Mouse (Mus musculus) ZHBTc4 (cell line): ENCODE data around the gene Kalrn.
A peak's percentile ranks its signal among the peaks of the same experiment; 100 is the strongest.

Source experiments
- DNase-seq: peaks from one replicate; pipeline ENCODE4 v3.0.0-alpha.2; 2011; ENCODE audit warnings: low read depth, low spot score

Gene Kalrn

GRCm38 (mm10) chr16:34264671-34265070 is 308.7 kb downstream of the Kalrn start:
- no peak for DNase-seq

GRCm38 (mm10) chr16:34262731-34263460 is 310.4 kb downstream of the Kalrn start:
- DNase-seq = peak; percentile 25

GRCm38 (mm10) chr16:34260971-34261924 is 312.1 kb downstream of the Kalrn start:
- DNase-seq = no peak

GRCm38 (mm10) chr16:34254646-34255022 is 318.7 kb downstream of the Kalrn start:
- no peak for DNase-seq

- no peak for DNase-seq
Measured at GRCm38 (mm10) chr16:34254002-34254645, 319.2 kb downstream of the Kalrn start.

GRCm38 (mm10) chr16:34252670-34253069 is 320.7 kb downstream of the Kalrn start:
- no peak for DNase-seq

GRCm38 (mm10) chr16:34248256-34248655 is 325.1 kb downstream of the Kalrn start:
- DNase-seq = no peak

GRCm38 (mm10) chr16:34241936-34242729 is 331.2 kb downstream of the Kalrn start:
- no peak for DNase-seq

GRCm38 (mm10) chr16:34239618-34240017 is 333.7 kb downstream of the Kalrn start:
- no peak for DNase-seq

- DNase-seq = peak; percentile 16
Measured at GRCm38 (mm10) chr16:34236898-34237611, 336.3 kb downstream of the Kalrn start.

- DNase-seq = no peak
Measured at GRCm38 (mm10) chr16:34235086-34235485, 338.2 kb downstream of the Kalrn start.

GRCm38 (mm10) chr16:34231952-34232351 is 341.4 kb downstream of the Kalrn start:
- DNase-seq = no peak

GRCm38 (mm10) chr16:34231146-34231545 is 342.2 kb downstream of the Kalrn start:
- DNase-seq = no peak

- no peak for DNase-seq
Measured at GRCm38 (mm10) chr16:34229350-34229749, 344.0 kb downstream of the Kalrn start.

GRCm38 (mm10) chr16:34228661-34229060 is 344.7 kb downstream of the Kalrn start:
- DNase-seq = no peak

GRCm38 (mm10) chr16:34212160-34212559 is 361.2 kb downstream of the Kalrn start:
- DNase-seq = no peak

GRCm38 (mm10) chr16:34211243-34211642 is 362.1 kb downstream of the Kalrn start:
- DNase-seq = no peak

- DNase-seq = no peak
Measured at GRCm38 (mm10) chr16:34208748-34209147, 364.6 kb downstream of the Kalrn start.

GRCm38 (mm10) chr16:34207972-34208371 is 365.4 kb downstream of the Kalrn start:
- DNase-seq = no peak

GRCm38 (mm10) chr16:34204527-34205139 is 368.7 kb downstream of the Kalrn start:
- DNase-seq = no peak
